Mouse (Mus musculus) forebrain, embryonic 13.5 days (tissue): ENCODE data around the gene Ldhd. TPM values are rescaled to one million over a fixed set of nuclear protein-coding genes. Genes with fewer than 3 reads are reported as not detected.
A peak's percentile ranks its signal among the peaks of the same experiment; 100 is the strongest.

Experiments
- ATAC-seq: fragments of 200-750 bp; cut with Nextera tagmentation; 2 replicates; pipeline ENCODE4 v1.8.0; 2017
- H3K27ac ChIP-seq: fragments of 300-500 bp; sonication (generic); 2 replicates; pipeline ENCODE4 v1.5.1; 2015; ENCODE audit warnings: inconsistent platforms, mild to moderate bottlenecking, moderate library complexity
- H3K27me3 ChIP-seq: fragments of 300-500 bp; sonication (generic); 2 replicates; pipeline ENCODE4 v1.6.1; 2015; ENCODE audit warnings: mild to moderate bottlenecking, inconsistent platforms
- H3K36me3 ChIP-seq: fragments of 300-500 bp; sonication (generic); 2 replicates; pipeline ENCODE4 v1.6.1; 2015; ENCODE audit warnings: mild to moderate bottlenecking, inconsistent platforms; ENCODE audit not compliant: poor library complexity, severe bottlenecking
- H3K4me1 ChIP-seq: fragments of 300-500 bp; sonication (generic); 2 replicates; pipeline ENCODE4 v1.6.1; 2015; ENCODE audit warnings: inconsistent platforms
- H3K4me2 ChIP-seq: fragments of 300-500 bp; sonication (generic); 2 replicates; pipeline ENCODE4 v1.6.1; 2015; ENCODE audit warnings: inconsistent platforms, mild to moderate bottlenecking, moderate library complexity
- H3K4me3 ChIP-seq: fragments of 300-500 bp; sonication (generic); 2 replicates; pipeline ENCODE4 v1.5.1; 2015; ENCODE audit warnings: mild to moderate bottlenecking, inconsistent platforms
- H3K9ac ChIP-seq: fragments of 300-500 bp; sonication (generic); 2 replicates; pipeline ENCODE4 v1.6.1; 2015; ENCODE audit warnings: mild to moderate bottlenecking, inconsistent platforms
- H3K9me3 ChIP-seq: fragments of 300-500 bp; sonication (generic); replicated peaks from 2 replicates; pipeline ENCODE4 v1.6.1; 2016; ENCODE audit warnings: inconsistent platforms
- WGBS: fragments of 180-500 bp; shearing (Covaris S2); methylation state at CpG from one replicate; pipeline ENCODE4 v1.1.7; 2015; 5-methylcytosine and 5-hydroxymethylcytosine counted together
- polyA plus RNA-seq: library from polyadenylated mRNA; unstranded; fragments of >200 nt; fragmentation: Nextera tagmentation; extraction: Ambion mirVana; gene quantifications from 2 replicates; pipeline ENCODE4 v1.2.1, GENCODE M21; 2015

Gene Ldhd
- polyA plus RNA-seq, 1 experiment from 2014 or later = 0.31 TPM

DNA sequence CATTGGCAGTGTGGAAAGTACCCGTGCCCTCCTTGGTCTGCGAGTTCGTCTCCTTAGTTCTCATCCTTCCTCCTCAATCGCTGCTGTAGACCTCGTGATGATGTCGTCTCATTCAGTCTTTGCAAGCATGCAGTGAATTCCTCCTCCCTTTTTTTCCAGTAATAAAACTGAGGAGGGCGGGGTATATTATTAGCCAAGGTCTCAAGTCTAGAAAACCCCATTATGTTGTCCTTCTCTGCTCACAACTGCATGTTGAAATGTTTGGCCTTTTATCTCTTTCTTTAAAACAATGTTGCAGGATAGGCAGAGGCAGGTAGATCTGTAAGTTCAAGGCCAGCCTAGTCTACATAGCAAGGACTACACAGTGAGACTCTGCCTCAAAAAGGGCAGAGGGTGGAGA lies 22.8 kb downstream of the Ldhd start:
- no peak overlapping the region for H3K4me3 ChIP-seq
- no peaks in the 10 kb centered on the region for H3K9me3 ChIP-seq
- 92% methylated on average over 7 of the region's 7 CpGs for WGBS
- ATAC-seq = no peak
- H3K4me1 ChIP-seq = peaks cover 8% of the 10 kb centered on the region
- H3K36me3 ChIP-seq = peaks cover 21% of the 10 kb centered on the region
- H3K4me2 ChIP-seq = no peak overlapping the region
- H3K9ac ChIP-seq = no peak overlapping the region
- no peak overlapping the region for H3K27ac ChIP-seq
- H3K27me3 ChIP-seq = no peaks in the 10 kb centered on the region

GRCm38 (mm10) chr8:111606961-111607360 lies 23.2 kb downstream of the Ldhd start:
- no peak overlapping the region for H3K4me2 ChIP-seq
- peaks cover 16% of the 10 kb centered on the region; the same call in 1 of the 2 replicates for H3K36me3 ChIP-seq
- peaks cover 11% of the 10 kb centered on the region for H3K4me1 ChIP-seq
- 92% methylated on average over 9 of the region's 9 CpGs for WGBS
- H3K9me3 ChIP-seq = no peaks in the 10 kb centered on the region
- no peak for ATAC-seq
- no peak overlapping the region for H3K9ac ChIP-seq
- H3K27me3 ChIP-seq = no peaks in the 10 kb centered on the region
- no peak overlapping the region for H3K27ac ChIP-seq
- H3K4me3 ChIP-seq = no peak overlapping the region

DNA sequence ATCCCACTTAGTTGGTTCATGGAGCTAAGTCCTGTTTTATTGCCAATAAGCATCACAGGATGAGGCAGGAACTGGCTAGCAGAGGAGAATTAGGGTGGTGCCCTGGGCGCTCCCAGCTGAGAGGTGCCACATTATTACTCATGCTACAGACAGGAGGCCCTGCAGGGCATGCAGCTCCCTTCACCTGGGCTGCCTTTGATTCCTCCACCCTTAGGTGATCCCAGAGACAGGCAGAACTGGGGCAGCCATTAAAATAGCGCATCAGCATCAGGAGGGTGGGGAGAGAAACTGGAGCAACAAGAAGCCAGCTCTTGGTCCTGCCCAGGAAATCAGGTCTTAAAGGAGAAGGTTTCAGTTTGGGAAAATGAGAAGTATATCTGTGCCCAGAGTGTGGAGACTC lies 25.2 kb downstream of the Ldhd start:
- Histone ChIP-seq H3K27me3 (no peaks in the 10 kb centered on the region), H3K4me1 (peaks cover 11% of the 10 kb centered on the region), H3K36me3 (peaks cover 7% of the 10 kb centered on the region; the same call in 1 of the 2 replicates), H3K9me3 (no peaks in the 10 kb centered on the region), H3K4me3 (no peak overlapping the region), H3K27ac (no peak overlapping the region), H3K9ac (no peak overlapping the region), H3K4me2 (no peak overlapping the region)
- WGBS = 98% methylated on average over 2 of the region's 2 CpGs
- no peak for ATAC-seq

- H3K27ac ChIP-seq = no peak overlapping the region
- H3K9me3 ChIP-seq = no peaks in the 10 kb centered on the region
- no peaks in the 10 kb centered on the region for H3K27me3 ChIP-seq
- H3K4me2 ChIP-seq = no peak overlapping the region
- peaks cover 15% of the 10 kb centered on the region for H3K4me1 ChIP-seq
- ATAC-seq = no peak
- WGBS = 94% methylated on average over 4 of the region's 4 CpGs
- no peak overlapping the region for H3K4me3 ChIP-seq
- no peaks in the 10 kb centered on the region for H3K36me3 ChIP-seq
- no peak overlapping the region for H3K9ac ChIP-seq
Observed at GRCm38 (mm10) chr8:111602050-111602449, 28.1 kb downstream of the Ldhd start.

- Histone ChIP-seq H3K27ac (no peak overlapping the region), H3K4me1 (peaks cover 36% of the 10 kb centered on the region), H3K9me3 (no peaks in the 10 kb centered on the region), H3K9ac (no peak overlapping the region), H3K36me3 (no peaks in the 10 kb centered on the region), H3K4me2 (no peak overlapping the region), H3K27me3 (no peaks in the 10 kb centered on the region), H3K4me3 (no peak overlapping the region)
- ATAC-seq = no peak
- 82% methylated on average over 9 of the region's 9 CpGs for WGBS
Observed at GRCm38 (mm10) chr8:111599707-111600444, 30.3 kb downstream of the Ldhd start.

DNA sequence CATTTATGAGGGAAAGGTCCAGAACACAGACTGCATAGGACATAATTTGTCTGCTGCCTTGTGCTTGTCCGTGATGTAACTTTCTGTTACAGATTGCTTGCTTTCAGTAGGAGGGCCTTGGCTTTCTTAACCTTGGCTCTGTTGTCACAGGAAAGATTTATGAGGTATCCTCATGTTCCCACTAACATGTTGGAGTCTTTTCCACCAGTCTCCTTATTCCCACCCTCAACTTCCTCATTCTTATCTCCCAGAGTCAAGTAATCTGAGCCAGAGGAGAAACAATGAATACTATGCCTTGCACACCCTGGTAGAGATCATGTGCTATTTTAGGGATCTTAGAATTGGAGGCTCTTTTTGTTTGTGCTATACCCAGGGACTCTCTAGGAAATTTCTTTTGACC lies 32.9 kb downstream of the Ldhd start:
- Histone ChIP-seq H3K36me3 (no peaks in the 10 kb centered on the region), H3K9me3 (no peaks in the 10 kb centered on the region), H3K4me1 (peaks cover 50% of the 10 kb centered on the region), H3K4me2 (no peak overlapping the region), H3K27me3 (no peaks in the 10 kb centered on the region), H3K9ac (no peak overlapping the region), H3K27ac (no peak overlapping the region), H3K4me3 (no peak overlapping the region)
- WGBS = 78% methylated on average over 1 of the region's 1 CpGs
- no peak for ATAC-seq

DNA sequence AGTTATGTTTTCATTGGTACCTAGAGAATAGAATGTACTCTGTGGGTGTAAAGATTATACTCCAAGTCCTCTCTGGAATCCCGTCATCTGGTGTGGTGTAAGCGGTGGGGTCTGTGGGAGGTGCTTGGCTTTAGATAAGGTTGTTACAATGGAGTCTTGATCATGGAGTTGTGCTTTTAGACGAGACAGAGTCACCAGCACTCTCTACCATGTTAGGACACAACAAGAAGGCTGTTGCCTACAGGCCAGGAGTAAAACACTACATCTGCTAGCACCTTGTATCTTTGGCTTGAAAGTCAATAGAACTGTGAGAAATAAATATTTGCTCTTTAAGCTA lies 33.7 kb downstream of the Ldhd start:
- WGBS = 70% methylated on average over 3 of the region's 3 CpGs
- Histone ChIP-seq H3K4me3 (no peak overlapping the region), H3K4me2 (no peak overlapping the region), H3K27ac (no peak overlapping the region), H3K27me3 (no peaks in the 10 kb centered on the region), H3K9ac (no peak overlapping the region), H3K4me1 (peaks cover 56% of the 10 kb centered on the region), H3K36me3 (no peaks in the 10 kb centered on the region), H3K9me3 (no peaks in the 10 kb centered on the region)
- no peak for ATAC-seq

- no peaks in the 10 kb centered on the region for H3K9me3 ChIP-seq
- 0 out of 2 replicates have a peak, but pooled peaks have one; percentile 24 for ATAC-seq
- no peaks in the 10 kb centered on the region for H3K36me3 ChIP-seq
- no peak overlapping the region for H3K4me2 ChIP-seq
- 93% methylated on average over 15 of the region's 15 CpGs for WGBS
- H3K4me1 ChIP-seq = peaks cover 56% of the 10 kb centered on the region
- no peak overlapping the region for H3K27ac ChIP-seq
- H3K9ac ChIP-seq = no peak overlapping the region
- H3K27me3 ChIP-seq = no peaks in the 10 kb centered on the region
- H3K4me3 ChIP-seq = no peak overlapping the region
Observed at GRCm38 (mm10) chr8:111595712-111596484, 34.3 kb downstream of the Ldhd start.

DNA sequence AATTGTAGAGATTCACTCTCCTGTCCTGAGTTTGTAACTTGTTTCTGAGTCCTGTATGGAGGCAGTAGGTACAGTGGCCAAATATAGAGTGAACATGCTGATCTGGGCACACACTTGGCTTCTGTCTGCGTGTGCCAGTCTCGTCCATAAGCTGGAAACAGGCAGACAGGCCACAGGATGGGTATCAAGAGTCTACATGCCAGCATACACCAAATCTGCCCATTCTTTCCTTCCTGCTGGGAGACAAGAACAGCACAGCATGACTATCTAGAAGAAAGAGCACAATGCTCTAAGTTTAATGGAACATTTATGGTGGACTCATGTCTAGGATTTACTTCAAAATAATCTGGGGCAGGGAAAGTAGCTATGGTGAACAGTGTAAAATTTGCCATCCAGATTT lies 35.2 kb downstream of the Ldhd start:
- peaks cover 56% of the 10 kb centered on the region for H3K4me1 ChIP-seq
- no peak for ATAC-seq
- no peaks in the 10 kb centered on the region for H3K9me3 ChIP-seq
- WGBS = 96% methylated on average over 2 of the region's 2 CpGs
- H3K4me2 ChIP-seq = no peak overlapping the region
- H3K4me3 ChIP-seq = no peak overlapping the region
- no peak overlapping the region for H3K9ac ChIP-seq
- H3K36me3 ChIP-seq = no peaks in the 10 kb centered on the region
- no peak overlapping the region for H3K27ac ChIP-seq
- no peaks in the 10 kb centered on the region for H3K27me3 ChIP-seq

- Histone ChIP-seq H3K4me2 (no peak overlapping the region), H3K27me3 (no peaks in the 10 kb centered on the region), H3K4me1 (peaks cover 62% of the 10 kb centered on the region), H3K4me3 (no peak overlapping the region), H3K9ac (no peak overlapping the region), H3K27ac (no peak overlapping the region), H3K9me3 (no peaks in the 10 kb centered on the region), H3K36me3 (no peaks in the 10 kb centered on the region)
- WGBS = 81% methylated on average over 3 of the region's 3 CpGs
- no peak for ATAC-seq
Observed at GRCm38 (mm10) chr8:111594044-111594840, 35.9 kb downstream of the Ldhd start.

- no peaks in the 10 kb centered on the region for H3K27me3 ChIP-seq
- no peak overlapping the region for H3K4me2 ChIP-seq
- peaks cover 62% of the 10 kb centered on the region for H3K4me1 ChIP-seq
- H3K27ac ChIP-seq = no peak overlapping the region
- no peak overlapping the region for H3K4me3 ChIP-seq
- no peaks in the 10 kb centered on the region for H3K36me3 ChIP-seq
- H3K9me3 ChIP-seq = no peaks in the 10 kb centered on the region
- ATAC-seq = no peak
- 60% methylated on average over 7 of the region's 7 CpGs for WGBS
- no peak overlapping the region for H3K9ac ChIP-seq
Observed at GRCm38 (mm10) chr8:111592390-111592910, 37.7 kb downstream of the Ldhd start.

- Histone ChIP-seq H3K36me3 (no peaks in the 10 kb centered on the region), H3K27me3 (no peaks in the 10 kb centered on the region), H3K27ac (no peak overlapping the region), H3K4me2 (no peak overlapping the region), H3K4me3 (no peak overlapping the region), H3K9me3 (no peaks in the 10 kb centered on the region), H3K9ac (no peak overlapping the region), H3K4me1 (peaks cover 49% of the 10 kb centered on the region)
- ATAC-seq = no peak
Observed at GRCm38 (mm10) chr8:111591176-111591575, 39.0 kb downstream of the Ldhd start.
